Mouse (Mus musculus) bone marrow, adult 2 months (tissue): ENCODE measurements around the gene Ubash3b. TPM values are rescaled to one million over a fixed set of nuclear protein-coding genes. Genes with fewer than 3 reads are reported as not detected.

Experiments used
- H3K27ac ChIP-seq: fragments of 200-500 bp; 2 replicates; pipeline ENCODE4 v1.5.1; 2012; ENCODE audit warnings: low read depth, mild to moderate bottlenecking, control low read depth, inconsistent platforms, low read length; ENCODE audit not compliant: control insufficient read depth, poor library complexity, insufficient read depth
- H3K4me1 ChIP-seq: fragments of 200-500 bp; 2 replicates; pipeline ENCODE4 v1.6.1; 2011; ENCODE audit warnings: low read length; ENCODE audit not compliant: control insufficient read depth, insufficient read depth
- H3K4me3 ChIP-seq: fragments of 200-500 bp; replicated peaks from 2 replicates; pipeline ENCODE3; 2011; ENCODE audit warnings: mild to moderate bottlenecking, low read depth, low read length, control low read depth; ENCODE audit not compliant: control insufficient read depth
- CTCF ChIP-seq: fragments of 200-500 bp; IDR thresholded peaks from 2 replicates; pipeline ENCODE4 v1.5.1; 2011; ENCODE audit warnings: low read length, control low read depth; ENCODE audit not compliant: control insufficient read depth, insufficient read depth
- POLR2A ChIP-seq: fragments of 200-500 bp; IDR thresholded peaks from 2 replicates; pipeline ENCODE4 v1.6.1; 2011; ENCODE audit warnings: low read depth, mild to moderate bottlenecking, control low read depth, low read length, borderline replicate concordance; ENCODE audit not compliant: control insufficient read depth
- WGBS: fragments of 180-500 bp; shearing (Covaris S2); methylation state at CpG from one replicate; pipeline ENCODE4 v1.1.7; 2018; 5-methylcytosine and 5-hydroxymethylcytosine counted together
- polyA plus RNA-seq: library from polyadenylated mRNA; stranded (reverse); fragments of >200 nt; gene quantifications from 2 replicates; pipeline ENCODE4 v1.2.4, GENCODE M21; 2011; ENCODE audit warnings: low replicate concordance; ENCODE audit not compliant: missing spikeins, insufficient read depth, insufficient read length

The Ubash3b gene
- polyA plus RNA-seq, 1 experiment = 33.4 TPM

DNA sequence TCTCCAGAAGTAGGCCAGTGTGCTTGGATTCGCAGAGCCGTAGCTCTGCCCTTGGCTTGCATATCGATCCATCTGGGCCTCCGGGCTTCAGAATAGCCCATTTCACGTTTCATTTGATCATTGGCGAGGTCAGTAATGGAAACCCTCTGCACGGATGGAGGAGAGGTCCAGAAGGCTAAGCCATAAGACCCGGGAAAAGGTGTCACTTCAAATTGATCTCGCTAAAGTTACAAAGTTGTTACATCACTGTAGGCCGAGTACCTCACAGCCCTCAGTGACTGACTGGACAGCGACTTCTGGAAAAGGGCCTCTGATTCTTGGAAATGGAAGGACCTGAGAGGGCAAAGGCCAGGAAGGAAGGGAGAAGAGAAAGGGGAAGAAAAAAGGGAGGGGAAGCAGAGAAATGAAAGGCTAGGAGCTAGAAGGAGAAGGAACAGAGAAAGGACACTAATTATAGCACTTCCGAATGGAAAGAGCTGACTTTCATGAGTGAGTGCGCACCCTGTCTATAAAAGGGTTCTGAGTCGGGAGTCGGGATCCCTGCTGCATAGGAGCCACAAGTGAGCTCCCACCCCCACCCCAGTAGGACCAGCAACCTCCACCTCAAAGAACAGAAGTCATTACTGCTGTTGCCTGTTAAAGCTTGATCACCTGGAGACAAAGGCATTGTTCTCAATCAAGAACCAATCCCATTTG is 3.5 kb downstream of the Ubash3b start:
- TF ChIP-seq POLR2A (no peak), CTCF (no peak)
- Histone ChIP-seq H3K4me3 (peak overlapping the region; percentile 90), H3K4me1 (peaks cover 3% of the 10 kb centered on the region), H3K27ac (peak overlapping the region; percentile 76)
- 31% methylated on average over 15 of the region's 15 CpGs for WGBS

DNA sequence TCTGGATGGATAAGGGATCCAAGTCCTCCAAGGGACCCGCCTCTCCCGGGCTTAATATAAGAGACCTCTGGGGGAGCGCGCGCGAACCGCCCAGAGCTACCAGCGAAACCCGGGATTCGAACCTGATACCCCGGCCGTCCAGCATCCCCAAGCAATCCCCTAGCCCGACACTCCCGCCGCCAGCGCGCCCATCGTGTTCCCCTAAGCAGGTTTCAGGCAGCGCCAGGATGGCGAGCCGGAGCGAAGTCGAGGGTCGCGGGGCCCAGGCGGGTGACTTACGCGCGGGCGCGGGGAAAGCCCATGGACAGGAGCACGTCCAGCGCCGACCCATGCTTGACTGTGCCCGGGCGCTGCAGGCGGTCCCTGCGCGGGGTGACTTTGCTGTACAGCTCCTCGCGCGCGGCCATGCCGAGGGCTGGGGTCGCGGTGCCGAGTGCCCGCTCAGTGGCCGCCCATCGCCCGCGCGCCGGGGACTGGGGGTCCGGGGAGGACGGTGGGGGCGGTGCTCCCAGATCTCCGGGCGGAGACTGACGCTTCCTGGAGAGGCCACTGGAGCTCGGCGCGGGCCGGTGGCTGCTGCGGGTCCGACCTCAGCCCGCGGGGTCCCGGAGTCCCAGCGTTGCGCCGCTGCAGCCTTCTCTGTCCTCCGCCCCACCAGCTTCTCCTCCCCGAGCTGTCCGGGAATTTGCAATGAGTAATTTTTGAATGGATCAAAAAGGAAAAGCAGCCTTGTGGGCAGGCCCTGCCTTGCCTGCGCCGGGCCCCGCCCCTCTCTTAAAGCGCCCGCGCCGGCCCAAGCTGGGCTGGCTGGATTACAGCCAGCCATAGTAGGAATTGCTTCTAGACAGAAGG is 4.3 kb downstream of the Ubash3b start:
- H3K27ac ChIP-seq = peak overlapping the region; percentile 76
- WGBS = under 1% methylated on average over 82 of the region's 82 CpGs
- TF ChIP-seq CTCF = no peak
- TF ChIP-seq POLR2A = peak; percentile 28; the same call in 1 of the 2 replicates
- peaks cover 3% of the 10 kb centered on the region for H3K4me1 ChIP-seq
- peak overlapping the region; percentile 90 for H3K4me3 ChIP-seq

DNA sequence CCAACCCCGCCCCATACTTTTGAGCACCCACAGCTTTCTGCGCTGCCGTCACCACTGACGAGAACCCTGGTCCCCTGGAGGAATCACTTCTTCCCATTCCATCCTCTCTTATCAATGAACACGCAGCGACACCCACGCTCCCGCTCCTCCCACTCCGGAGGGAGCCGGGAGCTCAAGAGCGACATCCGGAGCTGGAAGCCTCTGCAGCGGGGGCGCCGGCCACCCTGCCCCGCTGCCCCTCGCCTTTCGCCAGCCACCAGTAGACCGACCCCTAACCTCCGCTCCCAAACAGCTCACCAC is 4.8 kb downstream of the Ubash3b start:
- Histone ChIP-seq H3K4me1 (peaks cover 3% of the 10 kb centered on the region), H3K27ac (peak overlapping the region; percentile 76; the same call in 1 of the 2 replicates), H3K4me3 (peak overlapping the region; percentile 90)
- WGBS = under 1% methylated on average over 20 of the region's 20 CpGs
- TF ChIP-seq POLR2A (no peak), CTCF (no peak)

DNA sequence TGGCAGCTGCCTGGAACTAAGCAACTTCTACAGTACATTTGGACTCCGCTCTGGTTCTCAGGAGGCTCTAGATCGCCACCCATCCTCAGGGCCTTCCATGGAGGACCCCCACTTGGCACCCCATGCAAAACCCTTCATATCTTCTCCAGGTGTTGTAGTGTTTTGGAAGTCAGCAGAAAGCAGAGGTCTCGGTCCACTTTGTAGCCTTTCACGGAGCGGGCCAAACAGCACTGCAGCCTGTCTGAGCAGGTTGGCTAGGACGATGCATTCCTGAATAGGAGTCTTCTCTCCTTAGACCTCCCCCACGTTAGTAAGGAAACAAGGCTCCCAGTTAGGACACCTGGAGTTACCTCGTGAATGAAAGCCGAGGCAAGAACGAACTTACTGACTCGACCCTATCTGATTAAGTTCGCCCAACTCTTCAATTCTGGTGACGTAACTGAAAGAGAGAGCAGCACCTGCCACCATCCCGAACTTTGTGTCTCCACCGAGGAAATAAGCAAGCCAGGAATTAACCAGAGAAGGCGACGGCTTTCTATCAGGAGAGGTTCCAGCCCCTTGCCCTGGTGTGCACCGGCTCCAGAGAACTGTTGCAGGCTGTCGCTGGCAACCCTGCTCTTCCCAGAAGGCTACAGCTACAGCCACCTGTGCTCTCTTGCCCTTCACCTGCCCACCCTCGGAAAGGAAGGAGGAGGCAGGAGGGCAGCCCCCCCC is 5.3 kb downstream of the Ubash3b start:
- H3K27ac ChIP-seq = no peak overlapping the region
- H3K4me3 ChIP-seq = peak overlapping the region; percentile 90
- peaks cover 3% of the 10 kb centered on the region for H3K4me1 ChIP-seq
- TF ChIP-seq CTCF (no peak), POLR2A (no peak)
- WGBS = 38% methylated on average over 20 of the region's 20 CpGs

DNA sequence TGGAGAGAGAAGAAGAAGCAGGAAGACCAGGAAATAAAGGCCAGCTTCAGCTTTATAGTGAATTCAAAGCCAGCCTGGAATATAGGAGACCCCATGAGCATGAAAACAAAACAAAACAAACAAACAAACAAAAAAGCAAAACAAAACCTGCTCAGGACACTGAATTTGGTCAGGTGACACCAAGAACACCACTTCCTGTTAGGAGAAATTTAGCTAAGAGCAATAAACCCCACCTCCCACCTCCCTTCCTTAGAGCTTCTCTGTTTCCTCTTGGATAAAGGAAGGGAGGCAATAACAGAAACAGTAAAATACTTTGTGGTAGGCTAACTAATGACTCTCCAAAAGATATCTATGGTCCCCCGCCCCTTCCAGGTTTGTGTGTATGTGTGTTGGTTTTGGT is 7.5 kb downstream of the Ubash3b start:
- no peak for TF ChIP-seq POLR2A
- TF ChIP-seq CTCF = no peak
- H3K27ac ChIP-seq = no peak overlapping the region
- no peak overlapping the region for H3K4me3 ChIP-seq
- peaks cover 9% of the 10 kb centered on the region for H3K4me1 ChIP-seq
- 45% methylated on average over 1 of the region's 1 CpGs for WGBS

DNA sequence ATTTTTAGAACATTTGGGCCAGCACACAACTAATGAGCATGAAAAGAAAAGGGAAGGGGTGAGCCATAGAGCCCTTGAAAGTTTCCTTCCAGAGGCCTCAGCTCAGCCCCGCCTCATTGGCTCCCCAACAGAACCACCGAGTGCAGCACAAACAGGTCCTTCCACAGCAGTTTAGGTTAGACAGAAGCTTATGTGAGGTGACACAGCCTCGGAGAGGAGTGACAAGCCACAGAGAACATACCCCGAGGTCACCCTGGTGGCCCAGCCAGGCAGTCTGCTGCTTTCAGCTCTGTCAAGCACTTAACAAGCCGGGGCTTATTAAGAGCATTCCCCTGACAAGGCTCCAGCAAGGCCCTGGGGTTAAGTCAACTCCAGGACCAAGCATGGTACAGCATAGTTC is 8.4 kb downstream of the Ubash3b start:
- H3K27ac ChIP-seq = peak overlapping the region; percentile 60
- TF ChIP-seq POLR2A (no peak), CTCF (no peak)
- WGBS = 3% methylated on average over 5 of the region's 5 CpGs
- no peak overlapping the region for H3K4me3 ChIP-seq
- H3K4me1 ChIP-seq = peaks cover 9% of the 10 kb centered on the region

DNA sequence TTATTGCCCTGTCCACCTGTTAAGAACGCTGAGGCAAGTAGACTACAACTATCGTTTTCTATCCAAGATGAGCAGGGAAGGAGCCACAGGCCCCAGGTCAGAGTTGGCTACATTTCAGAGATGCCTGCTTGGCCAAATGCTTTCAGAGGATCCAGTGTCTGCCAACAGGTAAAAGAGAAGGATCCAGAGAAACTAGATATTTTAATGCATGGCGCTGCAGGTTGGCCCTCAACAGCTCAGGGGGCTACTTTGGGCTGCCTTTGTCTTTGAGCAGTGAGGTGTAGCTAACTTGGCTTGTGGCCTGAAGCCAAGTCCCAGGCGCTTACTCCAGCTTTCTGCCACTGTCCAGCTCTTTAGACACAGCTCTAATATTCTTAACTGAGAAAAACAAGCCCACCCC is 10.0 kb downstream of the Ubash3b start:
- WGBS = 76% methylated on average over 4 of the region's 4 CpGs
- Histone ChIP-seq H3K27ac (no peak overlapping the region), H3K4me3 (no peak overlapping the region), H3K4me1 (peaks cover 10% of the 10 kb centered on the region)
- TF ChIP-seq POLR2A = no peak
- no peak for TF ChIP-seq CTCF

GRCm38 (mm10) chr9:41149896-41150295 is 11.6 kb downstream of the Ubash3b start:
- Histone ChIP-seq H3K4me3 (no peak overlapping the region), H3K4me1 (peaks cover 8% of the 10 kb centered on the region), H3K27ac (peak overlapping the region; percentile 54)
- TF ChIP-seq POLR2A (no peak), CTCF (no peak)
- 2% methylated on average over 2 of the region's 2 CpGs for WGBS
